Mouse (Mus musculus) monocyte, adult 5-6 weeks (primary cell): ENCODE results near the gene Rspo4. TPM values are rescaled to one million over a fixed set of nuclear protein-coding genes. Genes with fewer than 3 reads are reported as not detected.

Experiments used
- ATAC-seq: fragments of 153-309, 156-312 bp; replicated peaks from 2 replicates; pipeline ENCODE4 v1.8.0; 2017; ENCODE audit warnings: mild to moderate bottlenecking; ENCODE audit not compliant: low TSS enrichment, insufficient number of reproducible peaks, severe bottlenecking, poor library complexity, low FRiP score
- total RNA-seq: library from RNA; stranded (forward); fragments of 200-1000, 200-491, 200-594 nt; gene quantifications from 3 replicates; pipeline ENCODE4 v1.2.3, GENCODE M21; 2017

The Rspo4 gene
- total RNA-seq: not detected in 3 replicates

GRCm38 (mm10) chr2:151842648-151843226 lies at the start of gene Rspo4:
TSS of gene Rspo4 (plus strand) at chr2:151842927.
- no peak for ATAC-seq

- no peak for ATAC-seq
Measured at GRCm38 (mm10) chr2:151815586-151815985, 27.1 kb upstream of the Rspo4 start.

- ATAC-seq: no peak
Measured at GRCm38 (mm10) chr2:151862257-151862810, 19.6 kb downstream of the Rspo4 start.

GRCm38 (mm10) chr2:151864941-151865340 lies 22.2 kb downstream of the Rspo4 start:
- no peak for ATAC-seq

DNA sequence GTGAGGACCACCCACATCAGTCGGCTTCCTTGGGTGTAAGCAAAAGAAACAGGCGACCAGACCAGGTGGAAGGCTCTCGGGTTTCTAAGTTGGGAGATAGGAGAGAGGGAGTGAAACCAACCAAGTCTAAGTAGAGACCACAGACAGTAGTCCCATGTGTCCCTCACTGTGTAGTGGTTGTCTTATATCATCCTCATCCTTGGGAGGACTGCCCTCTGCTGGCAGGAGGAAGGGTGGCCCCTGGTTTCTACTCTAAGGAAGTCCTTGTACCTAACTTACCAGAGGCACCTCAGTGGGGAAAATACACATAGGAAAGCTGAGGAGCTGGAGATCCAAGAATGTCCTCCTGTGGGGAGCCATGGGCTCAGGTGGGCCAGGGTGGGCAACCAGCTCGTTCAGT lies 23.8 kb downstream of the Rspo4 start:
- no peak for ATAC-seq

- ATAC-seq: no peak
Measured at GRCm38 (mm10) chr2:151868196-151868595, 25.5 kb downstream of the Rspo4 start.

DNA sequence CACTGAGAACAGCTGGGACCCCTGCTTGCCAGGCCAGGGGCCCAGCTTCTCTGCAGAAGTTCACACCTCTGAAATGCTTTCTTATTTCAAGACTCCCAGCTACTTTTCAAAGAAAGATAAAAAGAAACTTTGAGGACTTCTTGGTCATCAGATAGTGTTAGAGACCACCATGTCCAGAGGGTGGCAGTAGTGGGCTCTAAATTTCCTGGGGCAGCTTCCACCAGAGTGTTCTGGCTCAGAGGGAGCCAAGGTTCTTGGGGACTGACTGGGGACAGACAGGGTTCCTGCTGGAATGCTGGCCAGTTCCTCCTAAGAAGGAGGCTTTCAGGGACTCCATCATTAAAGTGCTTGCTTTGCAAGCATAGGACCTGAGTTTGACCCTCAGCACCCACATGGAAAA lies 31.8 kb downstream of the Rspo4 start:
- ATAC-seq: no peak

DNA sequence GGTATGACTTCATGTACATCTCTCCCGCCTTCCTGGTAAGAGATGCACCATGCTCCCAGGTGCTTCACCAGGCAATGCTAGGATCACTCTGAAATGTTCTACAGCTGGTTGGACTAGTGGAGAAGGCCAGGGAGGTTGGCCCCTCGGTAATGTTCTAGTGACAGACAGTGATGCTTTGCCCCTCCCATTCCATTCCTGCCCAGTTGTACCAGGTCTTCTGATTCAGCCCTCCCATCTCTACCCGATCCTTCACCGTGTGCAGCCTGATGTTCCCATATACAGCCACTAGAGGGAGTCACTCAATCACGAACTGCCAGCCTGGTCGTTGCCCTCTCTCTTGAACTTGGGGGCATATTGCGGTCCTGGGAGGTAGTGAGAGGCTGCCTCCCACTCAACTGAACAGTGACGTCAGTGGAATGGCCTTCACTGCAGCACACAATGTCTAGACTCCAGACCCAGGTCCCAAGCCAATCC lies 33.3 kb downstream of the Rspo4 start:
- peak; percentile 66 for ATAC-seq

GRCm38 (mm10) chr2:151878645-151879044 lies 35.9 kb downstream of the Rspo4 start:
- ATAC-seq: no peak

- ATAC-seq: no peak
Measured at GRCm38 (mm10) chr2:151879760-151880159, 37.0 kb downstream of the Rspo4 start.

- ATAC-seq: no peak
Measured at GRCm38 (mm10) chr2:151891031-151891430, 48.3 kb downstream of the Rspo4 start.

DNA sequence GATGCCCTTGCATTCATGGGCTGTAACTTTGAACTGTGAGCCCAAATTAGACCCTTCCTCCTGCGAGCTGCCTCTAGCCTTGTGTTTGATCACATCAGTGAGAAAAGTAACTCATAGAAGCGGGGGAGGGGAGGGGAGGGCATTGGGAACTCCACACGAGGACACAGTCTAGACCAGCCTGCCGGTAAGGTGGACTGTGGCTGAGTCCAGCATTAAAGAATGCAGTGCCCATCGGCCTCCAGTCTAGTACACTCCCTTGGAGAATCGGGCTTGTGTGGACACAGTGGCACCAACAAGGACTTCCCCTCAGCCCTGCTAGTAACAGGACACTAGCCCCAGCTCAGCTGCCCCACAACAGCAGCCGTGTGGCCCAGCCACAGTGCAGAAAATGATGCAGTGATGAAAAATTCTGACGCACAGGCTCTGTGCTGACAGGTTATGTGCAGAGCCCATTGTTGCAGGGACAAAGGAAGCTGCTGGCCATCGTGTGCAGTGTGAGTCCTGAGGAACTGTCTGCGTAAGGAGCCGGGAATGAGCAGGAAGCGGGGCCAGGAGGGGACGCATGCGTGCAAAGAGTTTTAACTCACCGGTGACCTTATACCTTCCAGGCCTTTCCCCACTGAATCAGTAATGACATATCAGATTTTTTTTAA lies 50.5 kb downstream of the Rspo4 start:
- no peak for ATAC-seq

GRCm38 (mm10) chr2:151894209-151894980 lies 51.7 kb downstream of the Rspo4 start:
- no peak for ATAC-seq

GRCm38 (mm10) chr2:151895911-151896310 lies 53.2 kb downstream of the Rspo4 start:
- ATAC-seq: no peak

GRCm38 (mm10) chr2:151898106-151898505 lies 55.4 kb downstream of the Rspo4 start:
- ATAC-seq: no peak

GRCm38 (mm10) chr2:151900845-151901244 lies 58.1 kb downstream of the Rspo4 start:
- ATAC-seq: no peak

DNA sequence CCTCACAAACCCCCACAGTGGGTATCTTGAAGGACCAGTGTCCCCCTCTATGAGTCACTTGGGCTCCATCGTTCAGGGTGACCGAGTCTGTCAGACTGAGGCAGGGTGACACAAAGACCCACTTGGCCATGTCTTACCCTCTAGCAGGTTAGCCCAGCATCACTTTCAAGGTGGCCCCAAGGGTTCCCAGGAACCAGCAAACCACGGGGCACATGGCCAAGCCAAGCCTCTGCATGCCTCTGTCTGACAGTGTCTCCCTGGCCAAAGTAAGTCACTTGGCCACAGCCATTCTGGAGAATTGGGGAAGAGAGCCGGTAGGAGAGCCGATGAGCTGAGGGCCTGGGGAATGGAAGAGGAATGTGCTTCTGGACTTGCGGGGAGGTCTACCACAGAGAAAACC lies 60.5 kb downstream of the Rspo4 start:
- no peak for ATAC-seq

DNA sequence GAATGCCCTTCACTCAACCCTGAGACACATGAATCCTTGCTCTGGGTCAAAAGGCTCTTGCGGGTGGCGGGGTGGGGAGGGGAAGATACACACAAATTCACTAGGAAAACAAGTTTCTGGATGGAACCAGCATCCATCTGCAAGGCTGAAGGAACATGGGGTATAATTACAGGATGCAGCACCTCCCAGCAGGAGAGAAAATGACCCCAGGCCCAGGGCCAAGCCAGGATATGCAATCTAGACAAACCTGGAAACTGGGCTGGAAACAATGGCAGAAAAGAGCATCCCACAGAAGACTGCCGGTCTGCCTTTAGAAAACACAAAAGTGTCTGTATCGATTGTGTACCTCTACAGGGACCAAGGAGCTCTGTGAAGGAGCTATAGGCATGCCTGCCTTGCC lies 61.2 kb downstream of the Rspo4 start:
- no peak for ATAC-seq

DNA sequence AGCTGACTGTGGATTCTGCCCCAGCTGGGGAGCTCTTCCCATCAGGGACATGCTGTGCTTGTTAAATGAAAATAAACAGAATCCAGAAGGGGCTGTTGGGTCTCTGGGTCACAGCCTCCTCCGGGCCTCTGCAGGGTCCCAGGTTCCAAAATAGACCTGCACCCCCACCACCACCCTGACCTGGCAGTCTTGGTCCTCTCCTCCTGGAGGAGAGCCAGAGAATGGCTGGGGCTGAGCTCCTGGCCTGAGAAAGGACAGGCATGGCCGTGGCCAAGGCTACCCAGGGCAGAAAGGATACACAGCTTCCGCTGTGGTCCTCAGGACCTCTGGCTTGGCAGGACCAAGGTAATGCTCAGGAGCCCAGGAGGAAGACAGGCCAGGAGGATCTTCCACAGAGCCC lies 61.9 kb downstream of the Rspo4 start:
- no peak for ATAC-seq

DNA sequence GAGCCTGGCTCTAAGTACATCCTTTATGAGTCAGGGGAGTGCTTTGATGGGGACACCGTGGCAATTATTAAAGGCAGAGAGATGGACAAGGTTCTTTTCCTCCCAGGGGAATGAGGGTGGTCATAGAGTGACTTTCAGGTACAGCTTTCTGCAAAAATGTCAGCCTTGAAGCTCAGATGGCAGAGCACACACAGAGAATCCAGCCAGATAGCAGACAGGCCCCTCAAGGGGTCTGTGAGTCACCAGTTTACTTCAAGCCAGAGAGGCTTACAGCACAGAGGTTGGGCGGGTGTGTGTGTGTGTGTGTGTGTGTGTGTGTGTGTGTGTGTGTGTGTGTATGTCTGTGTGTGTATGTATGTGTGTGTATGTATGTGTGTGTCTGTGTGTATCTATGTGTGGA lies 64.3 kb downstream of the Rspo4 start:
- ATAC-seq: no peak
